Mouse (Mus musculus) G1E-ER4 (cell line): ENCODE results near the gene Aif1. TPM values are rescaled to one million over a fixed set of nuclear protein-coding genes. Genes with fewer than 3 reads are reported as not detected.

Experiments used
- GATA1 ChIP-seq: IDR thresholded peaks from one replicate; pipeline ENCODE4 v1.8.0; 2012; ENCODE audit warnings: low read length, inconsistent platforms
- polyA plus RNA-seq: library from polyadenylated mRNA; stranded (reverse); fragments of >175 nt; gene quantifications from 2 replicates; pipeline ENCODE4 v1.2.3, GENCODE M21; 2012

Aif1 gene
- polyA plus RNA-seq, 1 experiment = not detected

- TF ChIP-seq GATA1 = no peak
Observed at GRCm38 (mm10) chr17:35163326-35164081, 12.4 kb downstream of the Aif1 start.

- TF ChIP-seq GATA1 = no peak
Observed at GRCm38 (mm10) chr17:35162730-35163129, 13.1 kb downstream of the Aif1 start.

GRCm38 (mm10) chr17:35162121-35162520 is 13.7 kb downstream of the Aif1 start:
- no peak for TF ChIP-seq GATA1

GRCm38 (mm10) chr17:35161421-35161820 is 14.4 kb downstream of the Aif1 start:
- no peak for TF ChIP-seq GATA1

- no peak for TF ChIP-seq GATA1
Observed at GRCm38 (mm10) chr17:35159638-35160037, 16.2 kb downstream of the Aif1 start.

GRCm38 (mm10) chr17:35158850-35159593 is 16.8 kb downstream of the Aif1 start:
- TF ChIP-seq GATA1 = no peak

- no peak for TF ChIP-seq GATA1
Observed at GRCm38 (mm10) chr17:35157661-35158175, 18.1 kb downstream of the Aif1 start.

GRCm38 (mm10) chr17:35157254-35157653 is 18.6 kb downstream of the Aif1 start:
- TF ChIP-seq GATA1 = no peak

GRCm38 (mm10) chr17:35156461-35157200 is 19.2 kb downstream of the Aif1 start:
- TF ChIP-seq GATA1 = no peak

- no peak for TF ChIP-seq GATA1
Observed at GRCm38 (mm10) chr17:35155451-35155850, 20.4 kb downstream of the Aif1 start.

GRCm38 (mm10) chr17:35154616-35155015 is 21.3 kb downstream of the Aif1 start:
- TF ChIP-seq GATA1 = no peak

GRCm38 (mm10) chr17:35153931-35154330 is 21.9 kb downstream of the Aif1 start:
- TF ChIP-seq GATA1 = no peak

- no peak for TF ChIP-seq GATA1
Observed at GRCm38 (mm10) chr17:35153077-35153476, 22.8 kb downstream of the Aif1 start.

GRCm38 (mm10) chr17:35152121-35152520 is 23.7 kb downstream of the Aif1 start:
- no peak for TF ChIP-seq GATA1

GRCm38 (mm10) chr17:35147922-35148639 is 27.8 kb downstream of the Aif1 start:
- TF ChIP-seq GATA1 = no peak

GRCm38 (mm10) chr17:35147348-35147747 is 28.5 kb downstream of the Aif1 start:
- TF ChIP-seq GATA1 = no peak
